Mouse (Mus musculus) liver, adult 2 months (tissue): ENCODE data around the gene Fam234a.

ENCODE experiments used
- CTCF ChIP-seq: fragments of 200-500 bp; IDR thresholded peaks from 2 replicates; pipeline ENCODE4 v1.5.1; 2011; ENCODE audit warnings: low read depth, low read length, control low read depth
- POLR2A ChIP-seq: fragments of 200-500 bp; IDR thresholded peaks from 2 replicates; pipeline ENCODE4 v1.6.1; 2011; ENCODE audit warnings: low read length, control low read depth; ENCODE audit not compliant: insufficient read depth; ENCODE audit errors: extremely low read depth

GRCm38 (mm10) chr17:26261826-26262225 is 17.8 kb upstream of the Fam234a start:
- no peak for TF ChIP-seq CTCF
- TF ChIP-seq POLR2A = no peak
